Mouse (Mus musculus) right cerebral cortex, adult 18-20 months (tissue): ENCODE results near the gene Ints2.

Source experiments
- DNase-seq: peaks from one replicate; pipeline ENCODE4 v3.0.0; 2022; ENCODE audit warnings: mixed read lengths

Gene Ints2

GRCm38 (mm10) chr11:86170743-86171142 is 86.6 kb downstream of the Ints2 start:
- DNase-seq = no peak
